Mouse (Mus musculus) hindbrain, embryonic 16.5 days (tissue): ENCODE measurements around the gene Arl13b. TPM values are rescaled to one million over a fixed set of nuclear protein-coding genes. Genes with fewer than 3 reads are reported as not detected.

Source experiments
- ATAC-seq: fragments of 200-750 bp; cut with Nextera tagmentation; 2 replicates; pipeline ENCODE4 v1.8.0; 2017; ENCODE audit warnings: moderate TSS enrichment, moderate library complexity
- H3K27ac ChIP-seq: fragments of 300-500 bp; sonication (generic); 2 replicates; pipeline ENCODE4 v1.5.1; 2014; ENCODE audit warnings: low read depth, mild to moderate bottlenecking, control low read depth, low read length, moderate library complexity
- H3K27me3 ChIP-seq: fragments of 300-500 bp; sonication (generic); replicated peaks from 2 replicates; pipeline ENCODE4 v1.6.1; 2014; ENCODE audit warnings: low read length; ENCODE audit not compliant: control insufficient read depth, insufficient read depth
- H3K36me3 ChIP-seq: fragments of 300-500 bp; sonication (generic); 2 replicates; pipeline ENCODE4 v1.6.1; 2014; ENCODE audit warnings: mild to moderate bottlenecking, low read length, moderate library complexity, mixed read lengths; ENCODE audit not compliant: control insufficient read depth, insufficient read depth
- H3K4me1 ChIP-seq: fragments of 300-500 bp; sonication (generic); 2 replicates; pipeline ENCODE4 v1.6.1; 2014; ENCODE audit warnings: low read depth, low read length; ENCODE audit not compliant: control insufficient read depth, insufficient read depth
- H3K4me2 ChIP-seq: fragments of 300-500 bp; sonication (generic); 2 replicates; pipeline ENCODE4 v1.6.1; 2014; ENCODE audit warnings: mild to moderate bottlenecking, low read length, control low read depth, moderate library complexity
- H3K4me3 ChIP-seq: fragments of 300-500 bp; sonication (generic); 2 replicates; pipeline ENCODE4 v1.5.1; 2014; ENCODE audit warnings: mild to moderate bottlenecking, low read length, control low read depth, moderate library complexity
- H3K9ac ChIP-seq: fragments of 300-500 bp; sonication (generic); 2 replicates; pipeline ENCODE4 v1.6.1; 2014; ENCODE audit warnings: low read depth, mild to moderate bottlenecking, control low read depth, low read length, moderate library complexity
- H3K9me3 ChIP-seq: fragments of 300-500 bp; sonication (generic); 2 replicates; pipeline ENCODE4 v1.6.1; 2014; ENCODE audit warnings: mild to moderate bottlenecking, low read length, moderate library complexity; ENCODE audit not compliant: control insufficient read depth
- WGBS: fragments of 180-500 bp; shearing (Covaris S2); extraction: QIAGEN DNeasy Blood & Tissue Kit; methylation state at CpG from one replicate; pipeline ENCODE4 v1.1.7; 2014; 5-methylcytosine and 5-hydroxymethylcytosine counted together
- polyA plus RNA-seq: library from polyadenylated mRNA; unstranded; fragments of >200 nt; fragmentation: Nextera tagmentation; extraction: Ambion mirVana; gene quantifications from 2 replicates; pipeline ENCODE4 v1.2.1, GENCODE M21; 2015

Gene Arl13b
- polyA plus RNA-seq, 1 experiment from 2014 or later = 16.5 TPM

GRCm38 (mm10) chr16:62856273-62856672 is 9.4 kb upstream of the Arl13b start:
- WGBS = 87% methylated on average over 2 of the region's 2 CpGs
- ATAC-seq = no peak

DNA sequence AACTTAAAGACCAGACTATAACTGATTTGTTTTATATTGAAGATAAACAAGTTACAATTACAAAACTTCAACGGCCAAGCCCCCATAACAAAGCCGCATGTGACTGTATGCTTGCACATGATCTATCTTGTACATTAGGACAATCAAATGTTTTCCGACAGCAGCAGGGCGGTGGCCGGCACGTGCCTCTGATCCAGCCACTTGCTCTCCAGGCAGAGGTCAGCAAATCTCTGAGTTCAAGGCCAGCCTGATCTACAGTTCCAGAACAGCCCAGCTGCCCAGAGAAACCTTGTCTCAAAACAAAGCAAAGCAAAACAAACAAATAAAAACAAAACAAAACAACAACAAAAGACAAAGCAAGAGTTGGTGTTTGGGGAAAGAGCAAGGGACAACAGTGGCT is 8.5 kb upstream of the Arl13b start:
- Histone ChIP-seq H3K27ac (no peak overlapping the region), H3K27me3 (no peaks in the 10 kb centered on the region), H3K9ac (no peak overlapping the region), H3K4me2 (no peak overlapping the region), H3K4me1 (no peaks in the 10 kb centered on the region), H3K36me3 (no peaks in the 10 kb centered on the region), H3K4me3 (no peak overlapping the region), H3K9me3 (no peaks in the 10 kb centered on the region)
- ATAC-seq = no peak
- 70% methylated on average over 6 of the region's 6 CpGs for WGBS

More at GRCm38 (mm10) chr16:62856273-62856672, 9.4 kb upstream of the Arl13b start:
- H3K4me1 ChIP-seq = no peaks in the 10 kb centered on the region
- H3K27me3 ChIP-seq = no peaks in the 10 kb centered on the region
- no peak overlapping the region for H3K4me3 ChIP-seq
- no peak overlapping the region for H3K9ac ChIP-seq
- no peaks in the 10 kb centered on the region for H3K36me3 ChIP-seq
- no peaks in the 10 kb centered on the region for H3K9me3 ChIP-seq
- H3K27ac ChIP-seq = no peak overlapping the region
- H3K4me2 ChIP-seq = no peak overlapping the region

- Histone ChIP-seq H3K4me2 (peak within 1 kb of the TSS; percentile 95), H3K9ac (peak within 1 kb of the TSS; percentile 82), H3K36me3 (no peaks in the 10 kb centered on the region), H3K27me3 (no peaks in the 10 kb centered on the region), H3K9me3 (no peaks in the 10 kb centered on the region), H3K4me1 (no peaks in the 10 kb centered on the region), H3K4me3 (peak within 1 kb of the TSS; percentile 69), H3K27ac (no peak within 1 kb of the TSS)
- 3% methylated on average over 34 of the region's 42 CpGs for WGBS
- peak; percentile 95 for ATAC-seq
Measured at GRCm38 (mm10) chr16:62854191-62855068, 7.6 kb upstream of the Arl13b start, which contains the start of gene Pros1. TSS of gene Pros1 (plus strand) at chr16:62854307.

DNA sequence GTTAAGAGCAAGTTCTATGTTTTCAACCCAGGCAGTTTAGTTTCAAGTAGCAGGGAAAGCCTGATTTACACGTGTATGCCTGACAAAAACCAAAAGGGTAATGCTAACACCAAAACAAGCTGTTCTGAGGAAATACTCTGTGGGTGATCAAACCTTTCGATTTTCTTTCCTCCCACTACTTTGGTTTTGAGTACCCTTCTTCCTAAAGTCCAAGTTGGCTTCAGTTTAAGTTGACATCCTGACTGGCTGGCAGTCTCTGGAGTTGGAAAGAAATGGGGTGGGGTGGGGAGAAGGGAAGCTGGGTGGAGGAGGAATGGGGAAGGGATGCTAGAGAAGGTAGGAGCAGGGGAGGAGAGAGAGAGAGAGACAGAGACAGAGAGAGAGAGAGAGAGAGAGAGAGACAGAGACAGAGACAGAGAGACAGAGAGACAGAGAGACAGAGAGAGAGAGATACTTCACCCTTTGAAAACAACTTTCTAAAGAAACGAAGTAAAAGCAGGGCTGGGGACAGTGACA is 6.8 kb upstream of the Arl13b start:
- H3K4me2 ChIP-seq = peak overlapping the region; percentile 95
- no peaks in the 10 kb centered on the region for H3K27me3 ChIP-seq
- 15% methylated on average over 3 of the region's 3 CpGs for WGBS
- H3K9me3 ChIP-seq = no peaks in the 10 kb centered on the region
- H3K36me3 ChIP-seq = no peaks in the 10 kb centered on the region
- H3K27ac ChIP-seq = no peak overlapping the region
- H3K9ac ChIP-seq = peak overlapping the region; percentile 82
- peak overlapping the region; percentile 69 for H3K4me3 ChIP-seq
- H3K4me1 ChIP-seq = no peaks in the 10 kb centered on the region
- peak; percentile 48; the same call in 1 of the 2 replicates for ATAC-seq

- ATAC-seq = no peak
- Histone ChIP-seq H3K27me3 (no peaks in the 10 kb centered on the region), H3K4me2 (no peak overlapping the region), H3K27ac (no peak overlapping the region), H3K9me3 (no peaks in the 10 kb centered on the region), H3K4me1 (no peaks in the 10 kb centered on the region), H3K9ac (no peak overlapping the region), H3K36me3 (no peaks in the 10 kb centered on the region), H3K4me3 (no peak overlapping the region)
- 77% methylated on average over 3 of the region's 3 CpGs for WGBS
Measured at GRCm38 (mm10) chr16:62852464-62853252, 5.8 kb upstream of the Arl13b start.

DNA sequence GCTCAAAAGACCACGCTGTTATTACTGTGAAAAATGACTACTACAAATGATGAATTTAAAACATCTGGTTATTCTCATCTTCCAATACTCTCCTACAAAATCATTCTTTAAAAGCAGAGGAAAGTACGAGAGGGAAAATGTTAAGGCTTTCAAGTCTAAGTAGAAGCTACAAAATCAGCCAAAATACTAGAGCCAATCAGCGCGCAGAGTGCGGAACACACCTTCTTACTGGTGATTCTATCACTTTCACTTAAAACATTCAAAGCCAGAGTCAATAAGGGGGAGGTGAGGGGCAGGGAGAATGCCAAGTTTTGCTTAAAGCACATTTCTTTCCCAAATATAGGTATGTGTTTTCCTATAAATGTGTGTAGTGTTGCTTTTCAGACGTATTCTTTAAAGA is 1.5 kb downstream of the Arl13b start:
- Histone ChIP-seq H3K36me3 (no peaks in the 10 kb centered on the region), H3K4me2 (peak overlapping the region; percentile 70), H3K27me3 (no peaks in the 10 kb centered on the region), H3K9ac (no peak overlapping the region), H3K4me1 (peaks cover 11% of the 10 kb centered on the region), H3K27ac (no peak overlapping the region), H3K4me3 (no peak overlapping the region; the same call in 1 of the 2 replicates), H3K9me3 (no peaks in the 10 kb centered on the region)
- 89% methylated on average over 6 of the region's 6 CpGs for WGBS
- ATAC-seq = no peak

DNA sequence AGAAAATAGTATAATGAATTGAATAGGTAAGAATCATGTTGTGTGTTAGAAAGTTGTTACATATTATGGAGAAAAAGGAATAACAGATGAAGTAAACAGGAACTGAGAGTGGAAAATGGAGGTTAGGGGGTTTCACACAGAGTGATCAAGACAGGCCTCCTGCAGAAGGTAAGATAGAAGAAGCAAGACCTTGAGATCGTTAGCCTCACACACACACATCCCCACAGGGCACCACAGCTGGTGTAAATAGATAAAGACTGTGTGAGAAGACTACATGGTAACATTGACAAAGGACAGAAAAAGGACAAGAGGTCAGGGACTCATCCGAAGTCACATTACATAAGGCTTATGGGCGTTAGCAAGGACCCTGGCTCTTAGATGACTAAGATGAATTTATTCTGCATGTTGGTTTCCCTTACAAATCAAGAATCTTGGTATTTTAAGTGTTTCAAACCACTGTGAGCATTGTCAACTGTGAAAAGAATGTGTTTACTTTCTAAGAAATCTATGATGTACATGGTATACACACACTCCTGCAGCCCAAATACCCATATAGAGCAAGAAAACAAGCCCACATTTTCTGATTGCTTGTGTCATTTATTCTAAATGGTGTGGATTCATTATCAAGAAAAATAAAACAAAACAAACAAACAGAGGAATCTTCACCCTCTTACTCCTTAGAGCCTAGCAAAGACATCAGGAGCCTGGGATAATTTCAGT is 12.7 kb downstream of the Arl13b start:
- no peaks in the 10 kb centered on the region for H3K4me1 ChIP-seq

GRCm38 (mm10) chr16:62832481-62832880 is 14.4 kb downstream of the Arl13b start:
- H3K27ac ChIP-seq = no peak overlapping the region
- WGBS = 15% methylated on average over 4 of the region's 4 CpGs
- no peak overlapping the region for H3K4me3 ChIP-seq
- H3K27me3 ChIP-seq = no peaks in the 10 kb centered on the region
- no peak overlapping the region for H3K9ac ChIP-seq
- H3K36me3 ChIP-seq = no peaks in the 10 kb centered on the region
- H3K4me1 ChIP-seq = no peaks in the 10 kb centered on the region
- no peak overlapping the region for H3K4me2 ChIP-seq
- H3K9me3 ChIP-seq = no peaks in the 10 kb centered on the region
- ATAC-seq = peak; percentile 56; the same call in 1 of the 2 replicates

More for the DNA sequence above, 12.7 kb downstream of the Arl13b start:
- H3K36me3 ChIP-seq = no peaks in the 10 kb centered on the region
- H3K4me2 ChIP-seq = no peak overlapping the region
- H3K27me3 ChIP-seq = no peaks in the 10 kb centered on the region
- no peak overlapping the region for H3K27ac ChIP-seq
- no peak overlapping the region for H3K4me3 ChIP-seq
- 55% methylated on average over 3 of the region's 3 CpGs for WGBS
- no peak overlapping the region for H3K9ac ChIP-seq
- ATAC-seq = no peak
- no peaks in the 10 kb centered on the region for H3K9me3 ChIP-seq
